Mouse (Mus musculus) heart, adult 8-10 months (tissue): ENCODE measurements around the gene Tns3. TPM values are rescaled to one million over a fixed set of nuclear protein-coding genes. Genes with fewer than 3 reads are reported as not detected.

ENCODE experiments used
- DNase-seq: peaks from one replicate; pipeline ENCODE4 v3.0.0; 2022; ENCODE audit warnings: low spot score
- total RNA-seq, 4 experiments: library from RNA; stranded (reverse); gene quantifications; 2 replicates each; pipeline ENCODE4 v1.2.4; 2022

The Tns3 gene
- total RNA-seq, 4 experiments from 2014 or later = 22.9 to 25.7 (median 23.7) TPM

- DNase-seq = no peak
Measured at GRCm38 (mm10) chr11:8479313-8479712, 185.0 kb downstream of the Tns3 start.

GRCm38 (mm10) chr11:8473616-8474015 lies 190.7 kb downstream of the Tns3 start:
- no peak for DNase-seq

GRCm38 (mm10) chr11:8472439-8472838 lies 191.9 kb downstream of the Tns3 start:
- DNase-seq = no peak

GRCm38 (mm10) chr11:8471535-8471934 lies 192.8 kb downstream of the Tns3 start:
- no peak for DNase-seq

- no peak for DNase-seq
Measured at GRCm38 (mm10) chr11:8469537-8469936, 194.8 kb downstream of the Tns3 start.

GRCm38 (mm10) chr11:8468161-8469091 lies 195.9 kb downstream of the Tns3 start:
- peak; percentile 56 for DNase-seq

- DNase-seq = no peak
Measured at GRCm38 (mm10) chr11:8467403-8468160, 196.8 kb downstream of the Tns3 start.

- no peak for DNase-seq
Measured at GRCm38 (mm10) chr11:8463866-8464265, 200.5 kb downstream of the Tns3 start.

- DNase-seq = no peak
Measured at GRCm38 (mm10) chr11:8462827-8463405, 201.4 kb downstream of the Tns3 start.

GRCm38 (mm10) chr11:8460835-8461234 lies 203.5 kb downstream of the Tns3 start:
- no peak for DNase-seq

- no peak for DNase-seq
Measured at GRCm38 (mm10) chr11:8457951-8458350, 206.4 kb downstream of the Tns3 start.

- no peak for DNase-seq
Measured at GRCm38 (mm10) chr11:8456586-8457285, 207.6 kb downstream of the Tns3 start.

GRCm38 (mm10) chr11:8455650-8456049 lies 208.7 kb downstream of the Tns3 start:
- DNase-seq = no peak

GRCm38 (mm10) chr11:8453252-8453651 lies 211.1 kb downstream of the Tns3 start:
- DNase-seq = no peak

- no peak for DNase-seq
Measured at GRCm38 (mm10) chr11:8451597-8452201, 212.6 kb downstream of the Tns3 start.

- DNase-seq = no peak
Measured at GRCm38 (mm10) chr11:8450540-8450939, 213.8 kb downstream of the Tns3 start.

GRCm38 (mm10) chr11:8445915-8446356 lies 218.4 kb downstream of the Tns3 start:
- peak; percentile 58 for DNase-seq

- DNase-seq = no peak
Measured at GRCm38 (mm10) chr11:8444759-8445422, 219.4 kb downstream of the Tns3 start.

GRCm38 (mm10) chr11:8443539-8444292 lies 220.6 kb downstream of the Tns3 start:
- DNase-seq = peak; percentile 72

- no peak for DNase-seq
Measured at GRCm38 (mm10) chr11:8440706-8441105, 223.6 kb downstream of the Tns3 start.
